ENCODE assay signal across 9 mouse cellular contexts in the genomic region with DNA sequence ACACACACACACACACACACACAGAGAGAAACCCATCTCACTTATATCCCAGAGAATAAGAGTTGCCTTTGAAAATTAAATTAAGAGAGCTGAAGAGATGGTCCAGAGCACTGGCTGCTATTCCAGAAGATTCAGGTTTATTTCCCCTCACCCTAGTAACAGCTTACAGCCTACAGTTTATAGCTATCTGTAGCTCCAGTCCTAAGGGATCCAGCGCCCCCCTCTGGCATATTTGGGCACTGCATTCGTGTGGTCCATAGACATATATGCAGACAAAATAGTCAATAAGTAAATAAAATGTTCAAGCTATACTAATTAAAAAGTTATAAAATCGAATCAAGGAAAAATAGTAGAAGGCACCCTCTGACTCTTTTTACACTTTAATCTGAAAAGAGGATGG.
DNase-seq lines count a peak whose midpoint lies in the region; ATAC-seq and TF ChIP-seq lines count a peak whose summit lies in the region.
"Had no signal": no experiment of that assay in that cellular context is flagged by ENCODE, and none has a peak within 500 bp of the region (broad histone marks: within the 10 kb centered on the region; RNA-seq: fewer than 3 reads in every experiment).

No protein-coding gene starts in this region.

- no peak for ATAC-seq in limb, embryonic 11.5 days (ENCODE audit: insufficient number of reproducible peaks, low FRiP score, low TSS enrichment, low read depth)
- ATAC-seq in megakaryocyte, adult 5-6 weeks (ENCODE audit: poor library complexity, severe bottlenecking), result no peak

- H3K27ac ChIP-seq in heart, embryonic 10.5 days, result no peak overlapping the region
- no peak overlapping the region for H3K27ac ChIP-seq in cortical plate, adult 2 months (ENCODE audit: insufficient read depth, low read length)
- no peak overlapping the region for H3K27ac ChIP-seq in limb, embryonic 11.5 days (replicated peaks; ENCODE audit: low read depth, low read length)
- H3K27ac ChIP-seq: heart, embryonic 13.5 days had no signal

- intact Hi-C loops in heart, postnatal 14 days (cut with DNase I), result no loop called here

- 25% methylated on average over 3 of the region's 3 CpGs for WGBS in heart, embryonic 10.5 days
- WGBS in limb, embryonic 11.5 days, result 44% methylated on average over 3 of the region's 3 CpGs

- no peaks in the 10 kb centered on the region for H3K4me1 ChIP-seq in heart, embryonic 10.5 days
- H3K4me1 ChIP-seq in cortical plate, adult 2 months (ENCODE audit: control insufficient read depth, insufficient read depth, low read length), result peaks cover 5% of the 10 kb centered on the region
- no peaks in the 10 kb centered on the region for H3K4me1 ChIP-seq in limb, embryonic 11.5 days (ENCODE audit: control insufficient read depth, insufficient read depth, low read length)
- H3K4me1 ChIP-seq: heart, embryonic 13.5 days had no signal

- no peak overlapping the region for H3K9ac ChIP-seq in limb, embryonic 11.5 days (ENCODE audit: low read length)
- H3K9ac ChIP-seq: heart, embryonic 13.5 days had no signal

- no peaks in the 10 kb centered on the region for H3K9me3 ChIP-seq in heart, embryonic 10.5 days
- no peaks in the 10 kb centered on the region for H3K9me3 ChIP-seq in limb, embryonic 11.5 days (ENCODE audit: control insufficient read depth, low read length)

- no peak overlapping the region for H3K4me2 ChIP-seq in limb, embryonic 11.5 days (ENCODE audit: low read depth, severe bottlenecking)
- H3K4me2 ChIP-seq: heart, embryonic 13.5 days had no signal

- no peak overlapping the region for H3K4me3 ChIP-seq in heart, embryonic 10.5 days
- no peak overlapping the region for H3K4me3 ChIP-seq in cortical plate, adult 2 months (ENCODE audit: insufficient read depth, low read length)
- no peak overlapping the region for H3K4me3 ChIP-seq in limb, embryonic 11.5 days (ENCODE audit: low read depth, low read length)
- H3K4me3 ChIP-seq: heart, embryonic 13.5 days had no signal

- peak; percentile 5 to 28 for DNase-seq in heart, postnatal 14 days
- no peak for DNase-seq in heart, embryonic 10.5 days (ENCODE audit: low spot score)
- DNase-seq in right cerebral cortex, postnatal 14 days, result peak; percentile 76
- no peak for DNase-seq in right cerebral cortex, postnatal 25 days
- DNase-seq in limb, embryonic 11.5 days (ENCODE audit: low spot score), result peak; percentile 69
- DNase-seq in testis, postnatal 14 days (ENCODE audit: low spot score), result peak; percentile 17

- TF ChIP-seq POLR2A in cortical plate, adult 2 months (IDR thresholded peaks at IDR 0.05; ENCODE audit: extremely low read depth, insufficient read depth, low read length), result no peak

- no peaks in the 10 kb centered on the region for H3K36me3 ChIP-seq in heart, embryonic 10.5 days
- no peaks in the 10 kb centered on the region for H3K36me3 ChIP-seq in limb, embryonic 11.5 days (ENCODE audit: control insufficient read depth, insufficient read depth, low read length)
- H3K36me3 ChIP-seq: heart, embryonic 13.5 days had no signal

- no peaks in the 10 kb centered on the region for H3K27me3 ChIP-seq in heart, embryonic 10.5 days (ENCODE audit: insufficient read depth, poor library complexity, severe bottlenecking)
- H3K27me3 ChIP-seq in limb, embryonic 11.5 days (ENCODE audit: control insufficient read depth, insufficient read depth, low read length), result no peaks in the 10 kb centered on the region
- H3K27me3 ChIP-seq: heart, embryonic 13.5 days had no signal

- TF ChIP-seq CTCF in cortical plate, adult 2 months (IDR thresholded peaks at IDR 0.05; ENCODE audit: extremely low read depth, insufficient read depth, low read length), result peak; percentile 58

Comparison
In these comparisons a context has a peak if more than half of its experiments do, and no peak if none do; other contexts are left out.
1. DNase-seq: peak in heart, postnatal 14 days (2 of 2), right cerebral cortex, postnatal 14 days (single experiment), limb, embryonic 11.5 days (single experiment) and testis, postnatal 14 days (single experiment); none in heart, embryonic 10.5 days (single experiment) and right cerebral cortex, postnatal 25 days (single experiment).